Mouse (Mus musculus): ENCODE measurements around the gene Mllt1.

GRCm38 (mm10) chr17:56970081-56970480, 34.9 kb upstream of the Mllt1 start:
- TF ChIP-seq ELF1 (IDR thresholded peaks at IDR 0.05; ENCODE audit: low read depth, low read length) (no peak), POLR2A (IDR thresholded peaks at IDR 0.05; ENCODE audit: control insufficient read depth in 1 of 2, insufficient read depth in 1 of 2, low read depth in 1 of 2, low read length in 2 of 2, poor library complexity in 1 of 2) (no peak), MAX (IDR thresholded peaks at IDR 0.05; ENCODE audit: low read length) (no peak), RCOR1 (IDR thresholded peaks at IDR 0.05; ENCODE audit: low read depth, low read length) (no peak), GATA1 (IDR thresholded peaks at IDR 0.05; ENCODE audit: low read depth, low read length) (no peak), CHD2 (IDR thresholded peaks at IDR 0.05; ENCODE audit: low read length) (no peak), SMC3 (IDR thresholded peaks at IDR 0.05; ENCODE audit: low read depth, low read length) (no peak)
